Mouse (Mus musculus): ENCODE measurements around the gene Srl. TPM values are rescaled to one million over a fixed set of nuclear protein-coding genes. Genes with fewer than 3 reads are reported as not detected.

The Srl gene
- polyA plus RNA-seq, 1 experiment from 2014 or later: 18.2 TPM

DNA sequence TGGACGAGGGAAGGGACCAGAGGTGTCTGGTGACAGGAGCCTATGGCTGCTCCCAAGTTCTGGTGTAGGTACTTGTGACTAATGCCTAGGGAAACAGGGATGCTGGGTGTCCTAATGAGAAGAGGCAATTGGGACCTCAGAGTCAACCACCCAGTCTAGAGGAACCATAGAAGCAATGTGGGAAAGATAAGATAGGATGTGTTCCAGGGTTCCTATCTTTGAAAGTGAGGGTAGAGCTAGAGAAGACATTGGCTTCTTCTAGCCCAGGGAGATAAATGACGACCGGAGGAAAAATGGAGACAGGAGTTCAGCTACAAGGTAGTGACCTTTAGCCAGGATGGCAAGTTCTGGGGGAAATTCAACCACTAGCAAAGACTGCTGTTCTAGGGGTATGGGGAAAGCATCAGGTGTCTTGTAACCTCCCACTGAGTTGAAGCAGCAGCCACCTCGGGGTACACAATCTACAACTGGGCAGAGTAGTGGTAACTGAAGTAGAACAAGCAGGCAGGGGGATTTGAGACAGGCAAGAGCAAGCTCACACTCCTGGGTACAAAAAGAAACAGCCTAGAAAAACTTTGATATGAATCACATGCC lies 20.4 kb downstream of the Srl start:
- Histone ChIP-seq H3K4me3 (ENCODE audit: low read length) (no peak overlapping the region), H3K4me2 (replicated peaks; ENCODE audit: low read depth, low read length) (no peak overlapping the region), H3K27ac (ENCODE audit: low read length) (peak overlapping the region; percentile 25; the same call in 1 of the 2 replicates), H3K9me3 (ENCODE audit: low read length) (no peaks in the 10 kb centered on the region), H3K4me1 (ENCODE audit: insufficient read depth, low read length) (peaks cover 20% of the 10 kb centered on the region), H3K36me3 (ENCODE audit: insufficient read depth, low read length) (no peaks in the 10 kb centered on the region), H3K27me3 (ENCODE audit: insufficient read depth, low read length) (no peaks in the 10 kb centered on the region), H3K9ac (replicated peaks; ENCODE audit: low read length) (no peak overlapping the region)
- WGBS: 48% methylated on average over 4 of the region's 4 CpGs
- ATAC-seq (ENCODE audit: low FRiP score, low TSS enrichment): no peak

GRCm38 (mm10) chr16:4520673-4521072 lies 20.9 kb downstream of the Srl start:
- H3K27me3 ChIP-seq (ENCODE audit: insufficient read depth, low read length): no peaks in the 10 kb centered on the region
- H3K9ac ChIP-seq (replicated peaks; ENCODE audit: low read length): no peak overlapping the region
- no peak overlapping the region for H3K27ac ChIP-seq (ENCODE audit: low read length)
- 45% methylated on average over 8 of the region's 8 CpGs for WGBS
- no peak for ATAC-seq (ENCODE audit: low FRiP score, low TSS enrichment)
- H3K4me3 ChIP-seq (ENCODE audit: low read length): no peak overlapping the region
- no peak overlapping the region for H3K4me2 ChIP-seq (replicated peaks; ENCODE audit: low read depth, low read length)
- no peaks in the 10 kb centered on the region for H3K9me3 ChIP-seq (ENCODE audit: low read length)
- H3K4me1 ChIP-seq (ENCODE audit: insufficient read depth, low read length): peaks cover 20% of the 10 kb centered on the region
- no peaks in the 10 kb centered on the region for H3K36me3 ChIP-seq (ENCODE audit: insufficient read depth, low read length)

DNA sequence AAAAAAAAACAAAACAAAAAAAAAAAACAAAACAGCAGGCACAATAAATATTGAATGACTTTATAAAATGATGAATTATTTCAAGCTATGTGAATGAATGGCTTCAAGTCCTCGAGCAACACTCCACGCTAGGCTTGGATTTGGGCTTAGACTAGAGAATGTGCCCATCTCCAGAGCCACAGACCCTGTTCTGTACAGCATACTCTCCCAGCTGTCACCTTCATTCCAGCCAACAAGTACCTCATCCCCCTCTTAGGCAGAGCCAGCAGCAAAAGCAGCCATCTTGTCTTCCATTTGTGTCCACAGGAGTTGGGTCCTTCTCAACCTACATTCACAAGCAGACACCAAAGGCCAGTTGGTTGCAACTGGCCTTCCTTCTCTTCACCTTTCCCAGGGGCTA lies 21.8 kb downstream of the Srl start:
- ATAC-seq (ENCODE audit: low FRiP score, low TSS enrichment): no peak
- H3K27me3 ChIP-seq (ENCODE audit: insufficient read depth, low read length): no peaks in the 10 kb centered on the region
- H3K9ac ChIP-seq (replicated peaks; ENCODE audit: low read length): no peak overlapping the region
- no peaks in the 10 kb centered on the region for H3K9me3 ChIP-seq (ENCODE audit: low read length)
- no peak overlapping the region for H3K27ac ChIP-seq (ENCODE audit: low read length)
- H3K36me3 ChIP-seq (ENCODE audit: insufficient read depth, low read length): no peaks in the 10 kb centered on the region
- WGBS: 97% methylated on average over 2 of the region's 2 CpGs
- H3K4me3 ChIP-seq (ENCODE audit: low read length): no peak overlapping the region
- peaks cover 21% of the 10 kb centered on the region for H3K4me1 ChIP-seq (ENCODE audit: insufficient read depth, low read length)
- no peak overlapping the region for H3K4me2 ChIP-seq (replicated peaks; ENCODE audit: low read depth, low read length)

GRCm38 (mm10) chr16:4519157-4519556 lies 22.5 kb downstream of the Srl start:
- WGBS: 82% methylated on average over 4 of the region's 4 CpGs
- H3K9me3 ChIP-seq (ENCODE audit: low read length): no peaks in the 10 kb centered on the region
- no peak for ATAC-seq (ENCODE audit: low FRiP score, low TSS enrichment)

DNA sequence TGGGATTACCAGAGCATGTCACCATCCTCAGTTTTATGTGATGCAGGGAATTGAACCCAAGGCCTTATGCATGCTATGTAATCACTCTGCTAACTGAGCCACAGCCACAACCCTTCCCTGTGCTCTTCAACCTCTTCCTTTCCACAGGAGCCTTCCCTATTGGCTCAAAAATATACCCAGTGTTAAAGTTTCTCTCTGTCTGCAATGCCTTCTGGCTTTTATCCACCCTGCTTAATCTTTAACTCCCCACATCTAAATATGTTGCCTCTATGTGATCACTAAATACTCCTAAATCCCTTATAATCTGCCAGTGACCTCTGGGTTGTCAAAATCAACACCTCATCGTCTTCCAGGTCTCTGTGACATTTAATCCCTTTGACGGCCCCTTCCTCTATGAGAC lies 23.7 kb downstream of the Srl start:
- no peak overlapping the region for H3K4me2 ChIP-seq (replicated peaks; ENCODE audit: low read depth, low read length)
- no peak overlapping the region for H3K9ac ChIP-seq (replicated peaks; ENCODE audit: low read length)
- H3K4me3 ChIP-seq (ENCODE audit: low read length): no peak overlapping the region
- H3K4me1 ChIP-seq (ENCODE audit: insufficient read depth, low read length): peaks cover 26% of the 10 kb centered on the region
- no peak overlapping the region for H3K27ac ChIP-seq (ENCODE audit: low read length)
- WGBS: 47% methylated on average over 2 of the region's 2 CpGs
- no peaks in the 10 kb centered on the region for H3K36me3 ChIP-seq (ENCODE audit: insufficient read depth, low read length)
- no peaks in the 10 kb centered on the region for H3K27me3 ChIP-seq (ENCODE audit: insufficient read depth, low read length)
- ATAC-seq (ENCODE audit: low FRiP score, low TSS enrichment): no peak
- no peaks in the 10 kb centered on the region for H3K9me3 ChIP-seq (ENCODE audit: low read length)

More at GRCm38 (mm10) chr16:4519157-4519556, 22.5 kb downstream of the Srl start:
- H3K27ac ChIP-seq (ENCODE audit: low read length): no peak overlapping the region
- no peaks in the 10 kb centered on the region for H3K27me3 ChIP-seq (ENCODE audit: insufficient read depth, low read length)
- no peak overlapping the region for H3K9ac ChIP-seq (replicated peaks; ENCODE audit: low read length)
- no peak overlapping the region for H3K4me3 ChIP-seq (ENCODE audit: low read length)
- no peaks in the 10 kb centered on the region for H3K36me3 ChIP-seq (ENCODE audit: insufficient read depth, low read length)
- no peak overlapping the region for H3K4me2 ChIP-seq (replicated peaks; ENCODE audit: low read depth, low read length)
- peaks cover 24% of the 10 kb centered on the region for H3K4me1 ChIP-seq (ENCODE audit: insufficient read depth, low read length)

DNA sequence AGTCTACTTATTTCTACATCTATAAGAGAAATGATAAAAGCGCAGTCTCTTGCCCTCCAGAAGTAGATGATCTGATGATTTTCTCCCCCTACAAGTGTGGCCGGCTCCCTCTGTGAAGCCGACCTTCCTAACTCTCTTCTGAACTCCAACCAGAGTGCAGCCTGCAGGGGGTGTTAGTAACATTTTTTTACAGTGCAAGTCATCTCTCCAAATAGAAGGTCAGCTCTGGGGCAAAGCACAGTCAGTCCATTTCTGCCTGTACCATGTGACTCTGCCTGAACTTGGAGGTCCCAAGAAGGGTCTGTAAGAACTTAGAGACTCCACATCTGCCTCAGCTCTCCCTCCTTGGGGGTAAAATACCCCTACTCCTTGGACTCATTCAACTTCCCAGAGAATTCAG lies 27.2 kb downstream of the Srl start:
- no peaks in the 10 kb centered on the region for H3K9me3 ChIP-seq (ENCODE audit: low read length)
- H3K36me3 ChIP-seq (ENCODE audit: insufficient read depth, low read length): no peaks in the 10 kb centered on the region
- no peak overlapping the region for H3K27ac ChIP-seq (ENCODE audit: low read length)
- H3K4me3 ChIP-seq (ENCODE audit: low read length): no peak overlapping the region
- no peaks in the 10 kb centered on the region for H3K27me3 ChIP-seq (ENCODE audit: insufficient read depth, low read length)
- H3K4me2 ChIP-seq (replicated peaks; ENCODE audit: low read depth, low read length): no peak overlapping the region
- H3K4me1 ChIP-seq (ENCODE audit: insufficient read depth, low read length): peaks cover 16% of the 10 kb centered on the region
- no peak overlapping the region for H3K9ac ChIP-seq (replicated peaks; ENCODE audit: low read length)
- 77% methylated on average over 3 of the region's 3 CpGs for WGBS
- ATAC-seq (ENCODE audit: low FRiP score, low TSS enrichment): no peak

- no peaks in the 10 kb centered on the region for H3K36me3 ChIP-seq (ENCODE audit: insufficient read depth, low read length)
- H3K4me2 ChIP-seq (replicated peaks; ENCODE audit: low read depth, low read length): no peak overlapping the region
- no peak overlapping the region for H3K9ac ChIP-seq (replicated peaks; ENCODE audit: low read length)
- H3K27me3 ChIP-seq (ENCODE audit: insufficient read depth, low read length): no peaks in the 10 kb centered on the region
- H3K27ac ChIP-seq (ENCODE audit: low read length): no peak overlapping the region
- WGBS: 41% methylated on average over 3 of the region's 3 CpGs
- ATAC-seq (ENCODE audit: low FRiP score, low TSS enrichment): peak; percentile 85
- no peak overlapping the region for H3K4me3 ChIP-seq (ENCODE audit: low read length)
- H3K9me3 ChIP-seq (ENCODE audit: low read length): no peaks in the 10 kb centered on the region
- peaks cover 16% of the 10 kb centered on the region for H3K4me1 ChIP-seq (ENCODE audit: insufficient read depth, low read length)
Measured at GRCm38 (mm10) chr16:4512661-4513438, 28.8 kb downstream of the Srl start.

DNA sequence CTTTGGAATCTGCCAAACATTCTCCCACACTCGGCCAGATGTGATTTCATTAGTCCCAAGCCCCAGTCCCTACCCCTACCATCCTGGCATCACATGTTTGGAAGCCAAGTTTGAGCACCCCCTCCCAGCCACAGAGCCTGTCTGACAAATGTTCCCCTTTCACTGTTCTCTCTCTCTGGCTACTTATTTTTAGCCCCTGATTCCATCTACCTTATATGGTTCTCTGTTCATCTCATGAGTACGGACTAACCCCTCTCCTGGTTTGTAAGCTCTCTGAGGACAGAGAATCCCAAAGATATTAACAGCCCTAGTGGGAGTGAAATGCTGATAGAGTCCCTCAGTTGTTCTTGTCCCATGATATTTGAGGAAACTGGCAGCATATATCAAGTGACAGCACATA lies 30.2 kb downstream of the Srl start:
- no peaks in the 10 kb centered on the region for H3K9me3 ChIP-seq (ENCODE audit: low read length)
- ATAC-seq (ENCODE audit: low FRiP score, low TSS enrichment): no peak
- H3K9ac ChIP-seq (replicated peaks; ENCODE audit: low read length): no peak overlapping the region
- WGBS: 81% methylated on average over 2 of the region's 2 CpGs
- no peaks in the 10 kb centered on the region for H3K36me3 ChIP-seq (ENCODE audit: insufficient read depth, low read length)
- no peaks in the 10 kb centered on the region for H3K27me3 ChIP-seq (ENCODE audit: insufficient read depth, low read length)
- peaks cover 16% of the 10 kb centered on the region for H3K4me1 ChIP-seq (ENCODE audit: insufficient read depth, low read length)
- H3K27ac ChIP-seq (ENCODE audit: low read length): no peak overlapping the region
- H3K4me2 ChIP-seq (replicated peaks; ENCODE audit: low read depth, low read length): no peak overlapping the region
- no peak overlapping the region for H3K4me3 ChIP-seq (ENCODE audit: low read length)

GRCm38 (mm10) chr16:4506181-4506580 lies 35.4 kb downstream of the Srl start:
- H3K9me3 ChIP-seq (ENCODE audit: low read length): no peaks in the 10 kb centered on the region
- WGBS: 61% methylated on average over 3 of the region's 3 CpGs
- no peak overlapping the region for H3K4me3 ChIP-seq (ENCODE audit: low read length)
- no peaks in the 10 kb centered on the region for H3K36me3 ChIP-seq (ENCODE audit: insufficient read depth, low read length)
- no peak overlapping the region for H3K27ac ChIP-seq (ENCODE audit: low read length)
- H3K9ac ChIP-seq (replicated peaks; ENCODE audit: low read length): no peak overlapping the region
- no peaks in the 10 kb centered on the region for H3K4me1 ChIP-seq (ENCODE audit: insufficient read depth, low read length)
- no peaks in the 10 kb centered on the region for H3K27me3 ChIP-seq (ENCODE audit: insufficient read depth, low read length)
- H3K4me2 ChIP-seq (replicated peaks; ENCODE audit: low read depth, low read length): no peak overlapping the region
- ATAC-seq (ENCODE audit: low FRiP score, low TSS enrichment): no peak

DNA sequence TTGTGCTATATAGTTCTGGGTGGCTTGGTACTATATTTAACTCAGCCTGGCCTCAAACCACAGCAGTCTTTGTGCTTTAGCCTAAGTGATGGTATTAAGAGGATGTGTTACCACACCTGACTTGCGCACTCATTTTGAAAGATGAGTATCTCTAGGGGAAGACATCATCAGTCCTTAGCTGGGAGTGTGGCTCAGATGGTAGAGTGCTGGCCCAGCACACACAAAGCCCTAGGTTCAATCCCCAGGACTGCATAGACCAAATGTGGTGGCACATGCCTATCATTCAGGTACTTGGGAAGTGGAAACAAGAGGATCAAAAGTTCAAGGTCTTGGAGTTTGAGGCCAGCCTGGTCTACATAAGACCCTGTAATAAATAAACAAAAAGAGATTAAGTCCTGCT lies 38.1 kb downstream of the Srl start:
- no peak for ATAC-seq (ENCODE audit: low FRiP score, low TSS enrichment)
- no peaks in the 10 kb centered on the region for H3K9me3 ChIP-seq (ENCODE audit: low read length)
- H3K4me2 ChIP-seq (replicated peaks; ENCODE audit: low read depth, low read length): no peak overlapping the region
- H3K9ac ChIP-seq (replicated peaks; ENCODE audit: low read length): no peak overlapping the region
- no peaks in the 10 kb centered on the region for H3K36me3 ChIP-seq (ENCODE audit: insufficient read depth, low read length)
- no peak overlapping the region for H3K27ac ChIP-seq (ENCODE audit: low read length)
- no peaks in the 10 kb centered on the region for H3K4me1 ChIP-seq (ENCODE audit: insufficient read depth, low read length)
- no peaks in the 10 kb centered on the region for H3K27me3 ChIP-seq (ENCODE audit: insufficient read depth, low read length)
- H3K4me3 ChIP-seq (ENCODE audit: low read length): no peak overlapping the region
- WGBS: 97% methylated on average over 1 of the region's 1 CpGs
